Mouse (Mus musculus) limb, embryonic 11.5 days (tissue): ENCODE results near the gene Pcp4. TPM values are rescaled to one million over a fixed set of nuclear protein-coding genes. Genes with fewer than 3 reads are reported as not detected.
"Not testable (repeated sequence)": the region's sequence is repeated elsewhere in the genome, so short reads cannot be mapped to it uniquely, and the experiment has no call there.

Experiments
- ATAC-seq: fragments of 200-750 bp; cut with Nextera tagmentation; 2 replicates; pipeline ENCODE4 v1.8.0; 2017; ENCODE audit warnings: low read depth; ENCODE audit not compliant: insufficient number of reproducible peaks, low FRiP score, low TSS enrichment
- DNase-seq: peaks from one replicate; pipeline ENCODE4 v3.0.0-alpha.2; 2015; ENCODE audit warnings: low spot score
- H3K27ac ChIP-seq: fragments of 300-500 bp; sonication (generic); replicated peaks from 2 replicates; pipeline ENCODE4 v1.5.1; 2014; ENCODE audit warnings: low read depth, mild to moderate bottlenecking, low read length
- H3K27me3 ChIP-seq: fragments of 300-500 bp; sonication (generic); 2 replicates; pipeline ENCODE4 v1.6.1; 2014; ENCODE audit warnings: mild to moderate bottlenecking, low read length, mixed read lengths; ENCODE audit not compliant: control insufficient read depth, insufficient read depth
- H3K36me3 ChIP-seq: fragments of 300-500 bp; sonication (generic); 2 replicates; pipeline ENCODE4 v1.6.1; 2014; ENCODE audit warnings: mild to moderate bottlenecking, low read length, moderate library complexity, mixed read lengths; ENCODE audit not compliant: control insufficient read depth, insufficient read depth
- H3K4me1 ChIP-seq: fragments of 300-500 bp; sonication (generic); 2 replicates; pipeline ENCODE4 v1.6.1; 2014; ENCODE audit warnings: low read length, mixed read lengths; ENCODE audit not compliant: control insufficient read depth, insufficient read depth
- H3K4me2 ChIP-seq: fragments of 300-500 bp; sonication (generic); 2 replicates; pipeline ENCODE4 v1.6.1; 2014; ENCODE audit warnings: low read depth, mild to moderate bottlenecking, moderate library complexity; ENCODE audit not compliant: severe bottlenecking
- H3K4me3 ChIP-seq: fragments of 300-500 bp; sonication (generic); 2 replicates; pipeline ENCODE4 v1.5.1; 2014; ENCODE audit warnings: low read depth, low read length
- H3K9ac ChIP-seq: fragments of 300-500 bp; sonication (generic); 2 replicates; pipeline ENCODE4 v1.6.1; 2014; ENCODE audit warnings: mild to moderate bottlenecking, low read length
- H3K9me3 ChIP-seq: fragments of 300-500 bp; sonication (generic); 2 replicates; pipeline ENCODE4 v1.6.1; 2016; ENCODE audit warnings: low read length; ENCODE audit not compliant: control insufficient read depth
- WGBS: fragments of 180-500 bp; shearing (Covaris S2); extraction: QIAGEN DNeasy Blood & Tissue Kit; methylation state at CpG from one replicate; pipeline ENCODE4 v1.1.7; 2014; 5-methylcytosine and 5-hydroxymethylcytosine counted together
- polyA plus RNA-seq: library from polyadenylated mRNA; unstranded; fragments of >200 nt; fragmentation: Nextera tagmentation; extraction: Ambion mirVana; gene quantifications from 2 replicates; pipeline ENCODE4 v1.2.1, GENCODE M21; 2014

Pcp4 gene
- polyA plus RNA-seq, 1 experiment from 2014 or later, result 11.7 TPM

- H3K4me3 ChIP-seq, result no peak overlapping the region
- 88% methylated on average over 8 of the region's 8 CpGs for WGBS
- H3K36me3 ChIP-seq, result no peaks in the 10 kb centered on the region
- no peak overlapping the region for H3K27ac ChIP-seq
- DNase-seq (no peak), ATAC-seq (no peak)
- H3K9me3 ChIP-seq, result no peaks in the 10 kb centered on the region
- no peaks in the 10 kb centered on the region for H3K27me3 ChIP-seq
- H3K9ac ChIP-seq, result no peak overlapping the region
- H3K4me1 ChIP-seq, result peaks cover 21% of the 10 kb centered on the region
- no peak overlapping the region for H3K4me2 ChIP-seq
These were observed 26.5 kb upstream of the Pcp4 start for GRCm38 (mm10) chr16:96440871-96441270.

- H3K4me1 ChIP-seq, result peaks cover 21% of the 10 kb centered on the region
- H3K9me3 ChIP-seq, result no peaks in the 10 kb centered on the region
- DNase-seq (no peak), ATAC-seq (no peak)
- no peak overlapping the region for H3K4me2 ChIP-seq
- H3K27ac ChIP-seq, result no peak overlapping the region
- H3K36me3 ChIP-seq, result no peaks in the 10 kb centered on the region
- no peaks in the 10 kb centered on the region for H3K27me3 ChIP-seq
- no peak overlapping the region for H3K9ac ChIP-seq
- H3K4me3 ChIP-seq, result no peak overlapping the region
- WGBS, result 94% methylated on average over 3 of the region's 3 CpGs
These were observed 25.6 kb upstream of the Pcp4 start for GRCm38 (mm10) chr16:96441826-96442225.

GRCm38 (mm10) chr16:96443468-96443867 lies 23.9 kb upstream of the Pcp4 start, which contains the start of gene Itgb2l:
Gene Itgb2l, minus strand, starts transcription at chr16:96443619.
- WGBS, result 76% methylated on average over 2 of the region's 2 CpGs
- Histone ChIP-seq H3K4me3 (no peak within 1 kb of the TSS), H3K36me3 (no peaks in the 10 kb centered on the region), H3K4me1 (peaks cover 12% of the 10 kb centered on the region; the same call in 1 of the 2 replicates), H3K27ac (no peak within 1 kb of the TSS), H3K27me3 (no peaks in the 10 kb centered on the region), H3K9ac (no peak within 1 kb of the TSS), H3K4me2 (no peak within 1 kb of the TSS), H3K9me3 (no peaks in the 10 kb centered on the region)
- ATAC-seq (no peak), DNase-seq (no peak)

GRCm38 (mm10) chr16:96450871-96451270 lies 16.5 kb upstream of the Pcp4 start:
- not testable (repeated sequence) for H3K4me1 ChIP-seq, H3K9me3 ChIP-seq, H3K4me3 ChIP-seq, ATAC-seq, DNase-seq, H3K4me2 ChIP-seq, H3K36me3 ChIP-seq, H3K27ac ChIP-seq, H3K9ac ChIP-seq, H3K27me3 ChIP-seq
- WGBS, result 93% methylated on average over 12 of the region's 16 CpGs

- Histone ChIP-seq H3K9ac (no peak overlapping the region), H3K9me3 (no peaks in the 10 kb centered on the region), H3K4me3 (no peak overlapping the region), H3K4me2 (no peak overlapping the region), H3K36me3 (no peaks in the 10 kb centered on the region), H3K27me3 (no peaks in the 10 kb centered on the region), H3K4me1 (no peaks in the 10 kb centered on the region), H3K27ac (no peak overlapping the region)
- ATAC-seq, result no peak
- no peak for DNase-seq
These were observed 13.3 kb upstream of the Pcp4 start for GRCm38 (mm10) chr16:96454086-96454485.

- H3K27ac ChIP-seq, result no peak overlapping the region
- H3K4me3 ChIP-seq, result no peak overlapping the region
- WGBS, result 79% methylated on average over 5 of the region's 5 CpGs
- DNase-seq (no peak), ATAC-seq (no peak)
- no peak overlapping the region for H3K4me2 ChIP-seq
- no peaks in the 10 kb centered on the region for H3K4me1 ChIP-seq
- no peaks in the 10 kb centered on the region for H3K36me3 ChIP-seq
- no peaks in the 10 kb centered on the region for H3K27me3 ChIP-seq
- H3K9me3 ChIP-seq, result no peaks in the 10 kb centered on the region
- no peak overlapping the region for H3K9ac ChIP-seq
These were observed 9.8 kb upstream of the Pcp4 start for GRCm38 (mm10) chr16:96457612-96458011.

GRCm38 (mm10) chr16:96459356-96459755 lies 8.1 kb upstream of the Pcp4 start:
- no peaks in the 10 kb centered on the region for H3K36me3 ChIP-seq
- H3K4me3 ChIP-seq, result no peak overlapping the region
- no peaks in the 10 kb centered on the region for H3K9me3 ChIP-seq

GRCm38 (mm10) chr16:96460788-96461187 lies 6.6 kb upstream of the Pcp4 start:
- no peaks in the 10 kb centered on the region for H3K9me3 ChIP-seq
- no peaks in the 10 kb centered on the region for H3K36me3 ChIP-seq
- no peak overlapping the region for H3K9ac ChIP-seq
- no peak overlapping the region for H3K4me2 ChIP-seq
- no peaks in the 10 kb centered on the region for H3K27me3 ChIP-seq
- no peak overlapping the region for H3K4me3 ChIP-seq
- DNase-seq (no peak), ATAC-seq (no peak)
- H3K27ac ChIP-seq, result no peak overlapping the region
- H3K4me1 ChIP-seq, result no peaks in the 10 kb centered on the region
- 58% methylated on average over 3 of the region's 3 CpGs for WGBS

More at GRCm38 (mm10) chr16:96459356-96459755, 8.1 kb upstream of the Pcp4 start:
- ATAC-seq (no peak), DNase-seq (no peak)
- Histone ChIP-seq H3K4me1 (no peaks in the 10 kb centered on the region), H3K27me3 (no peaks in the 10 kb centered on the region), H3K27ac (no peak overlapping the region), H3K4me2 (no peak overlapping the region), H3K9ac (no peak overlapping the region)
- 84% methylated on average over 2 of the region's 2 CpGs for WGBS

GRCm38 (mm10) chr16:96468011-96468410 lies 605 bp downstream of the Pcp4 start:
- no peaks in the 10 kb centered on the region for H3K27me3 ChIP-seq
- H3K4me1 ChIP-seq, result 0 out of 2 replicates have a peak, but pooled peaks cover 4% of the 10 kb centered on the region
- no peak overlapping the region for H3K27ac ChIP-seq
- H3K9me3 ChIP-seq, result no peaks in the 10 kb centered on the region
- H3K36me3 ChIP-seq, result no peaks in the 10 kb centered on the region
- no peak overlapping the region for H3K9ac ChIP-seq
- ATAC-seq (no peak), DNase-seq (no peak)
- H3K4me2 ChIP-seq, result no peak overlapping the region
- H3K4me3 ChIP-seq, result no peak overlapping the region
- WGBS, result 72% methylated on average over 4 of the region's 4 CpGs
